In the genomic region with DNA sequence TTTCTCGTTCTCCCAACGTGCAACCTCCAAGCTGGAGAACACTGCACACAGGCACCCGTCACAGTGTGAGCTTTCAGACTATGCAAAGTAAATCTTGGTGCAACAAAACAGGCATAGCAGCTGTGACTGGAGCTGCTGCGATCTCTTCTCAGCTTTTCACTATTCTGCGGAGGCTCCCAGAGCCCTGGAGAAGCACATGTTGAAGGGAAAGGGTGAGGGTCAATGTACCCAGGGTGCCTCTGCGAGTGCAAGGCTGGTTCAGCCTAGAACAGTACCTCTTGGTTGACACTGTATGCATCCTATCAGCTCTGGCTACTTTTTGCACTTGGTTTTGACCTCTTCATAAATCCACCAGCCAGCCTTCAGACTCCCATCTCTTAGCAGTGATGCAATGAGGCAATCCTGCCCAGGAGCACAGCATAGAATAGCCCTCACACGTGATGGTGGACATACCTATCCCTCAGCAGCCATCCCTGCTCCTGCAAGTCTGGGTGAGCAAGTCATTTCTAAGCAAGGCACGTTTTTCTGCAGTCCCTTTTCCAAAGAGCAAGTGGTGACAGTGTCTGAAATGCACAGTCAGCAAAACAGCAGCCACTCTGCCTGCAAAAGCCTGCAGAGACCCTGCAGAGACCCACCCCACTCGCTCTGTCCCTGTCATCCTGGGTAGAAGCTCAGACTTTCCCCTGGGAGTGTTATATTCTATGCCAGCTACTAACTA, we compare ENCODE assay signal across 12 mouse cellular contexts.
DNase-seq lines count a peak whose midpoint lies in the region; ATAC-seq and TF ChIP-seq lines count a peak whose summit lies in the region.
"Had no signal": no experiment of that assay in that cellular context is flagged by ENCODE, and none has a peak within 500 bp of the region (broad histone marks: within the 10 kb centered on the region; RNA-seq: fewer than 3 reads in every experiment).

No protein-coding gene starts in this region.

- H3K4me1 ChIP-seq in forebrain, embryonic 10.5 days, result no peaks in the 10 kb centered on the region; the same call in 1 of the 2 replicates
- H3K4me1 ChIP-seq in forebrain, embryonic 12.5 days, result peaks cover 11% of the 10 kb centered on the region
- peaks cover 9% of the 10 kb centered on the region for H3K4me1 ChIP-seq in midbrain, embryonic 12.5 days
- 0 out of 2 replicates have a peak, but pooled peaks cover 10% of the 10 kb centered on the region for H3K4me1 ChIP-seq in heart, embryonic 12.5 days (replicated peaks)
- H3K4me1 ChIP-seq in lung, postnatal 0 days (ENCODE audit: insufficient read depth, low read depth, low read length), result no peaks in the 10 kb centered on the region
- H3K4me1 ChIP-seq in lung, adult 2 months (ENCODE audit: control insufficient read depth, insufficient read depth, low read length), result no peaks in the 10 kb centered on the region

- no peak overlapping the region for H3K9ac ChIP-seq in forebrain, embryonic 12.5 days
- no peak overlapping the region for H3K9ac ChIP-seq in midbrain, embryonic 12.5 days (replicated peaks)
- H3K9ac ChIP-seq in heart, embryonic 12.5 days, result no peak overlapping the region
- H3K9ac ChIP-seq in lung, postnatal 0 days (replicated peaks; ENCODE audit: low read depth), result no peak overlapping the region

- 0 out of 2 replicates have a peak overlapping the region, but pooled peaks have one; percentile 15 for H3K27ac ChIP-seq in forebrain, embryonic 10.5 days
- no peak overlapping the region for H3K27ac ChIP-seq in forebrain, embryonic 12.5 days
- H3K27ac ChIP-seq in midbrain, embryonic 12.5 days (replicated peaks), result no peak overlapping the region
- no peak overlapping the region for H3K27ac ChIP-seq in heart, embryonic 12.5 days (ENCODE audit: poor library complexity, severe bottlenecking)
- H3K27ac ChIP-seq in lung, postnatal 0 days (ENCODE audit: low read length), result no peak overlapping the region
- H3K27ac ChIP-seq: stomach, postnatal 0 days had no signal

- 70% methylated on average over 9 of the region's 9 CpGs for WGBS in forebrain, embryonic 10.5 days
- WGBS in forebrain, embryonic 12.5 days, result 48% methylated on average over 9 of the region's 9 CpGs
- 47% methylated on average over 9 of the region's 9 CpGs for WGBS in midbrain, embryonic 12.5 days
- WGBS in heart, embryonic 12.5 days, result 67% methylated on average over 9 of the region's 9 CpGs
- 69% methylated on average over 9 of the region's 9 CpGs for WGBS in lung, postnatal 0 days
- WGBS in lung, adult 2 months, result 75% methylated on average over 9 of the region's 9 CpGs

- H3K4me2 ChIP-seq in forebrain, embryonic 12.5 days, result no peak overlapping the region
- H3K4me2 ChIP-seq in midbrain, embryonic 12.5 days (replicated peaks), result no peak overlapping the region
- no peak overlapping the region for H3K4me2 ChIP-seq in heart, embryonic 12.5 days
- H3K4me2 ChIP-seq in lung, postnatal 0 days (replicated peaks; ENCODE audit: low read depth, low read length), result no peak overlapping the region

- no peaks in the 10 kb centered on the region for H3K36me3 ChIP-seq in forebrain, embryonic 10.5 days (replicated peaks)
- no peaks in the 10 kb centered on the region for H3K36me3 ChIP-seq in forebrain, embryonic 12.5 days (replicated peaks)
- H3K36me3 ChIP-seq in midbrain, embryonic 12.5 days, result no peaks in the 10 kb centered on the region
- no peaks in the 10 kb centered on the region for H3K36me3 ChIP-seq in heart, embryonic 12.5 days
- no peaks in the 10 kb centered on the region for H3K36me3 ChIP-seq in lung, postnatal 0 days (ENCODE audit: insufficient read depth, low read length)

- DNase-seq in forebrain, embryonic 10.5 days (ENCODE audit: extremely low spot score, low spot score), result no peak
- peak; percentile 10 for DNase-seq in right cerebral cortex, postnatal 4 days
- no peak for DNase-seq in right cerebral cortex, postnatal 36 days (ENCODE audit: low spot score in 2 of 2)
- no peak for DNase-seq in lung, postnatal 0 days (ENCODE audit: low spot score)
- no peak for DNase-seq in lung, adult 2 months
- DNase-seq: adrenal gland, postnatal 10 days; kidney, adult 9 months; spleen, adult 18-20 months had no signal

- no peak for TF ChIP-seq EP300 in lung, postnatal 0 days (IDR thresholded peaks at IDR 0.05)

- no peak for TF ChIP-seq CTCF in lung, postnatal 0 days (IDR thresholded peaks at IDR 0.05)
- no peak for TF ChIP-seq CTCF in lung, adult 2 months (IDR thresholded peaks at IDR 0.05; ENCODE audit: insufficient read depth, low read length)

- H3K9me3 ChIP-seq in forebrain, embryonic 10.5 days, result no peaks in the 10 kb centered on the region
- no peaks in the 10 kb centered on the region for H3K9me3 ChIP-seq in forebrain, embryonic 12.5 days
- H3K9me3 ChIP-seq in midbrain, embryonic 12.5 days, result no peaks in the 10 kb centered on the region
- no peaks in the 10 kb centered on the region for H3K9me3 ChIP-seq in heart, embryonic 12.5 days (replicated peaks)
- H3K9me3 ChIP-seq in lung, postnatal 0 days (ENCODE audit: low read length), result no peaks in the 10 kb centered on the region

- no peak; the same call in 1 of the 2 replicates for ATAC-seq in forebrain, embryonic 12.5 days (ENCODE audit: low FRiP score)
- ATAC-seq in midbrain, embryonic 12.5 days (ENCODE audit: low FRiP score, low read depth), result peak; percentile 78
- ATAC-seq in heart, embryonic 12.5 days (ENCODE audit: insufficient number of reproducible peaks, low FRiP score), result no peak
- ATAC-seq in lung, postnatal 0 days, result no peak

- H3K4me3 ChIP-seq in forebrain, embryonic 10.5 days, result no peak overlapping the region
- no peak overlapping the region for H3K4me3 ChIP-seq in forebrain, embryonic 12.5 days (replicated peaks)
- H3K4me3 ChIP-seq in midbrain, embryonic 12.5 days, result no peak overlapping the region
- no peak overlapping the region for H3K4me3 ChIP-seq in heart, embryonic 12.5 days
- no peak overlapping the region for H3K4me3 ChIP-seq in lung, postnatal 0 days (ENCODE audit: low read depth, low read length)
- no peak overlapping the region for H3K4me3 ChIP-seq in lung, adult 2 months (replicated peaks; ENCODE audit: extremely low read depth, low read depth, low read length)

- TF ChIP-seq POLR2A in lung, adult 2 months (IDR thresholded peaks at IDR 0.05; ENCODE audit: borderline replicate concordance, extremely low read depth, low read depth, low read length), result no peak

- H3K27me3 ChIP-seq in forebrain, embryonic 10.5 days (ENCODE audit: poor library complexity, severe bottlenecking), result no peaks in the 10 kb centered on the region
- H3K27me3 ChIP-seq in forebrain, embryonic 12.5 days, result 0 out of 2 replicates have a peak, but pooled peaks cover 8% of the 10 kb centered on the region
- no peaks in the 10 kb centered on the region for H3K27me3 ChIP-seq in midbrain, embryonic 12.5 days
- H3K27me3 ChIP-seq in heart, embryonic 12.5 days (replicated peaks), result no peaks in the 10 kb centered on the region
- H3K27me3 ChIP-seq in lung, postnatal 0 days (replicated peaks; ENCODE audit: insufficient read depth, low read length), result no peaks in the 10 kb centered on the region
